Mouse (Mus musculus) right cerebral cortex, adult 18-20 months (tissue): Measurements from ENCODE around the gene Ano1.

Experiments
- DNase-seq: peaks from one replicate; pipeline ENCODE4 v3.0.0; 2022; ENCODE audit warnings: mixed read lengths

The Ano1 gene

DNA sequence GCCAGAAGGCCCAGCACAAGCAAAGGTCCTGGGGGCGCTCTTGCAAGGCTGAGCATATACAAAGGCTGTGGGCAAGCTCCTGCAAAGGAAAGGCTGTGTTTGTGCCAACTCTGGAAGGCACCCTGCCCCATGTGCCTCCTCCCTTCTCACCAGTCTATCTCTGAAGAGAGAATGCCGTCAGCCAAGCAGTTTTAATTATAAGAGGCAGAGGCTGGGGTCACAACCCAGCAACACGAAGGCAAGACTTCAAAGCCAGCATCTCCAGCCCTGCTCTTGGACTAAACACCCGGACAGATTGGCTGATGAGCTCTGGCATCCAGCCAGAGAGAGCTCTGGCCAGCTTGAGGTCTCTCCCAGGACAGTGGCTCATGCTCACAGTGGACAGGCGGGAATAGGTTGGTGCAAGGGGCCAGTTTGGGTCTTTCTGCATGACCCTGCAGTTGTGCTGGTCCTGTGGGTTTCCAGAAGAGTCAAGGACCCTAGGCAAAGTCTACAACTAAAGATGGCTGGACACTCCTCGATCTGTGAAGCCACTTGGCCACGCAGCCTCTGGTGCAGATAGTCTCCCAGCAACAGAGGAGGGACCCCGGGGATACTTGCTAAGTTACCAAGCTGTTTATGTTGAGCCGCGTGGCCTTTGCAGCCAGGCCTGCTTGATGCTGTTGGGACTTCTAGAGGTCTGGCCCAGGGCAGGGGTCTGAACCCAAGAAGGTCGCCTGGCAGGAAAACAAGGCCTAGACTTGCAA lies 12.9 kb upstream of the Ano1 start:
- DNase-seq: no peak

DNA sequence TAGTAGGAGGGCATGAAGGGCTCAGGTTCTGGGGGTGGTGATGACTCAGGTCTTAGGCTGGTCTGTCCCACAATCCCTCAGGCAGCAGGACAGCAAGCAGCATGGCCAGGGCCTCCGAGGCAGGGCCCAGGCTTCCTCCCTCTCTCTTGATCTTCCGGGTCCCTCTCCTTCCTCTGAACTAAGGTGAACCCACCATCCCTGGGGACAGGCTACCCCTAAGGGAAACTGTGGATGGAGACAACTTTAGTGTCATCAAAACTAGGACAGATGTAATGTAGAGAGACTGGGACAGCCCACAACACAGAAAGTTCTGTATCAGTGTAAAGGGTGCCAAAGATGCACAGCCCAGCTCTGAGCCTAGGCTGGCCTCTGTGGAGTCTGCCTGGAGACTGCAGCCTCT lies 12.2 kb upstream of the Ano1 start:
- no peak for DNase-seq

DNA sequence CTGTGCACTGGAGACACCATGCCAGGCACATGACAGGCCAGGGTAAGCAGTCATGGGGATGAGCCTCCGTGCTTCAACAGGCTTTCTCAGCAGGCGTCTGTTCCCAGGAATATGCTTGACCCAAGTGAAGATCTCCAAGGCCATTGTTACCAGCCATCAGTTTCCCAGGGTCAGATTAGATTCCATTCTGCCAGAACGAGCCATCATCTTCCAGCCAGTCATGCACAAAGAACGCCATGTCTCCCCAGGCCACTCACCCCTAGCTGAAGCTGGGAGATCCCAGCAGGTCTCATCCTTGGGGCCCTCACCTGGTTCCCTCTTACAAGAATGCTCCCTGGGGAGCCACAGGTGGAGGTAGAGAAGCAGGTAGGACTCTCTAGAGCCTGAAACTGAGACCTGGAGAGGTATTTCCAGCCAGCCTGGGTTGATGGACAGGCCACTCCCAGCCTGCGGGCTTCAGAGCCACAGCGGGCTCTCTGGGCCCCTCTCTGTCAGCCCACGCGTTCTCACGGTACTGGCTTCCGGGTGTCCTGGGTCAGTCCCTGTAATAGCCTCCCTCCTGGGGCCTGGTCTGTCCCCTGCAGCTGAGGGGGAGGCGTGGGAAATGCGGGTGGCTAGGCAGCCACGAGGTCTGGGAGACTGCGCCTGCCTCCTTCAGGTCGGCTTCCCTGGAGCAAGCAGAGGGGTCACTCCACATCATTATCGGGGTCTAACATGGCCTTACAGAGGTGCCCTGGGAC lies 10.9 kb upstream of the Ano1 start:
- DNase-seq: no peak

DNA sequence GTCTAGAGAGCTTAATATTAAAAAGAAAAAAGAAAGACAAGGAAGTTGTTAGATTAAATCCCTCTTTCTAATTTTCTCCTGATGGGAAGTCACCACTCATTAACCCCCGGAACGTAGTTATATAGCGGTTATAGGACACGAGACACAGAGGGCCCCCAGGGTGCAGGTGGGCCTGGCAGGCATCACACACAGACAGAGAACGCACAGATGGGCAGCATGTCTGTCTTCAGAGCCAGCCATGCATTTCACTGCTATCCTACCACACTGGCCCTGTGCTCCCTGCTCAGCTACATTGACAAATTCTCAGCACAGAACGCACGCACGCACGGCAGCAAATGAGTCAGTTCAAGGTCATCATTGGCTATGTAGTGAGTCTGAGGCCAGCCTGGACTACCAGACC lies 8.5 kb upstream of the Ano1 start:
- no peak for DNase-seq

DNA sequence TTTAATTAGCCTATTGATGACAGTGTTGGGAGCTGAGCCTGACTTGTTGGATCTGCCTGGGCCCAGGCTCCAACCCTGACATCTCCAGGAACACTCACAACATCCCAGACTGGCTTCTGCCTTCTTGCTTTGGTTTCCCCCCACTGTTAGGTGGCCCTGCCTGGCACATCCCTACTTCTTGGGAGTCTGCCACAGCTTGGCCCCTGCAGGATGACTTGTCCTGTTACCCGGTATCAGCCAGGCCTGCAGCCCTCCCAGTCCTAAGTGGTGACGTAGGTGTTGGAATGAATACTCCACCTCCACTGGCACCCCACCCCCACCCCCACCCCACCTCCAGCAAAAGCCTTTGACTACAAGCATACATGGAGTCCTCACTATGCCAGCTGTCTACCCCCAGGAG lies 7.7 kb upstream of the Ano1 start:
- DNase-seq: no peak

DNA sequence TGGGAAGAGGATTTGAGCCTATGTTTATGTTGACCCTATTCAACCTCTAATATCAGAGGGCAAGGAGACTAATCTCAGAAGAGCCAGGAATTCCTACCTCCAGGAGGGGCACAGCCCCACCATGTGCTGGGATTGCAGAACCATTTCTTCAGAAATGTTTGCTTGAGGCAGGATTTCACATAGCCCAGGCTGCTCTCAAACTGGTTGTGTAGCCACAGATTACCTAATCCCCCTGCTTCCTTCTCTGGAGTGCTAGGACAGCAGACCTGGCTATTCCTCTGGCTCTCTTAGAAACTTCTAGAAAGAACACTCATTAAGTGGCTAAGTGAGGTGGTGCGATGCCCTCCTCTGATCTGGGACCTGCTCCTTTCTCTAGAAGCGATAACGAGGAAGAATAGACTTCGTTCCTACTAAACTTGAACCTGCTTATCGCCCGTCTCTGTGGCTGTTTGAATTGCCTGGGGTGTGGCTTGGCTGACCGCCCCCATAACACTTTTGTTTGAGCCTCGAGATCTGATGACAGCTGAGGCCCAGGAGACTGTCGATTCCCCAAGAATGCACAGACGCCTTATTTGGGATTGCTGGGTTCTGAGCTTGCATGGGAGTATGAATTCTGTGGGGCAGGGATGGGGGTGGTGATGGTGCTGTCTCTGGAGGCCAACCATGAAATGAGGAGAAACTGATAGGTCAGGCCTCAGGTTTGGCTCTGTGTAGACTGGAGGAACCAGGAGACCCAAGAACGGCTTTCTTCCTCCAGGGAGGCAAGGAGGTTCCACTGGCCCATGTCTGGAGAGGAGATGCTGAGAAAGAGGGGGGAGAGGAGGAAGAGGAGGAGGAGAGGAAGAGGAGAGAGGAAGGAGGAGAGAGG lies 4.0 kb upstream of the Ano1 start:
- DNase-seq: no peak

DNA sequence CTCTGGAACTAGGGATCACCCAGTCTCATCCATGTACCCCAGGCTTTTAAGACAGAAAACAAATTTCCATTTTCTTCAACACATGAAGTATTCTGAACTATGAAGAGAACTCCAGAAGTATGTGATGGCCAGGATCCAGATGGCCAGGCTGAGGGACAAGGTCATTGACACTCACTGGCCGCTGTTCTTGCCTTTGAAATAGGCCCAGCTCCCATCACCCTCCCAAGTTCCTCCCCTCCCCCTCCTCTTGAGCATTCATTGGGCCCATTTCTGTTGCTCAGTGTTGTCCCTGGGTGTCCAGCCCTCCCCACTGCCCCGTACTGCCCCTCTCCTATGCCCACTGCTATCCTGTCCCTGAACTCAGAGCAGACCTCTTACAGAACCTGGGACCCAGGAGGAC lies 2.9 kb upstream of the Ano1 start:
- no peak for DNase-seq

DNA sequence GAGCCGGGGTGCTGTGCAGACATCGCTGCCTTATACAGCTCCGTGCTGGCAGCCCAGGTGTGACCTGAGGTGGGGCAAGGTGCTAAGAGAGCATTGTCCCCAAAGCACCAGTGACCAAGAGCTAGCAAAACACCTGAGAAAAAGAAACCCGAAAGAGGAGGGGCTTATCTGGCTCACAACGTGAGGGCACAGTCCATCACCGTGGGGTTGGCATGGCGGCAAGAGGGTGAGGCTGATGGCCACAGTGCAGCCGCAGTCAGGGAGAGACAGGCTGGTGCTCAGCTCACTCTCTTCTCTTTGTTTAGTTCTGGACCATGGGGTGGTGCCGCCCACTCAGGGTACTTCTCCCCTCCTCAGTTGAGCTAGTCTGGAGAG lies 1.9 kb upstream of the Ano1 start:
- no peak for DNase-seq

DNA sequence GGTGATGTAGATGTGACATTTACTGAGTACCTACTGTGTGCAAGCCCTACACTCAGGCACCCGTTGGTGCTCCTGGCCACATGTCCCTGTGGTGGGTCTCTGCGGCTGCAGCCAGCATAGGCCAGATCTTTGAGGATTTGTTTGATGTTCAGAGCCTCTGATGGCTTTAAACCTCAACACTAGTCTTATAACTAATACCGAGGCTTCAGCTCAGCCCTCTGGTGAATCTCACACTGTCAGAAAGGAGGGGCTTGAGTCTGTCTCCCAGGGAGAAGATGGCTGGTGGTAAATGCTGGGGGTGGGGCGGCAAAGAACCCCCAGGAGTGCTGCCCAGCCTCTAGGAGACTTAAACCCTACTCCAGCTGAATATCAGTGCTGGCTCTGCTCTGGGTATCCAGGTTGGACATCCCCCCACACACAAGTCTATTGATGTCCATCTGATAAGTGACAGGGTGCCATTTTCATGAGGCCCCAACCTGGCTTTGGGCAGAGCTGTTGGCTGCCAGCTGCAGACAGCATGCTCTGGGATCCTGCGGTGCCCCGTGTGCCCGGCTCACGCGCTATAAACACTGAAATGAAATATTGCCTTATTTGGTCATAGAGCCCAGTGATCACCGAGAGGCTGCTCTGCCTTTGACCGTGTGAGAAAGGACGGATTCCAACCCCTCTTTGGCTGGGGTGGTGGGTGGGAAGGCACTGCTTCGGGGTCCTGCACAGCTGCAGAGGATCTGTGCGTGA lies 1.3 kb upstream of the Ano1 start:
- DNase-seq: no peak

DNA sequence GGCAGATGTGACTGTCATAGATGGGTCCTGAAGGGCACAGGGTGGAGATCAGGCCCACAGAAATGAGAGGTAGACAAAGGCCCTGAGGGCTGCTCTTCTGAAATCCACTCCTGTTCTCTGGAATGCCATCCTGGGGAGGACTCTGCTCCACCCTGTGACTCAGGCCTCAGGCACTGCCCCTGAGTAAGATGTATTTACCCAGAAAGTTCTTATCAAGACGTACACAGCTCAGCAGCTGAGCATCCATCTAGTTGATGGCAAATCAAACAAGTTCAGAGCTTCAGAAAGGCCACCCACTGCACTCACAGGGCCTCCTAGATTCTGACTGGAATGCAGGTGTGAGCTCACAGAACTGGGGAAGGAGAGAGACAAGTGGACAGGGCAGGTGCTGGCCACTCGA lies 4.0 kb downstream of the Ano1 start:
- no peak for DNase-seq

DNA sequence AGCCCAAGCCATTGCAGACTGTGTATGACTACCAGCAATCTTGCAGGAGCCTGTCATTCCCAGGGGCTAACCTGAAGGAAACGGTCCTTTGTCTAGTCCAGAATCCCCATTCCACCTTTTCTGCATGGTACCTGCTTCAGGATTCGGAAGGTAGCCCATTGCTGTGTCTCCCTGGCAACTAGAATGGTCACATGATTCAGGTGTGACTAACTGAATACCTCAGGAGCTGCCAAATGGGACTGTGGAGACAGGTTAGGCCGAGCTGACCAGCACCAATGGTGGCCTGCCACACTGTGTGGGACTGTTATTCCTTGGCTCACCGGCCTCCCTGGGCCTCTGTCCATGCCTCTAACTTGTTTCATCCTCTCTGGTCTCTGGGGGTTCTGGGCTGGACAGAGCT lies 5.3 kb downstream of the Ano1 start:
- no peak for DNase-seq

DNA sequence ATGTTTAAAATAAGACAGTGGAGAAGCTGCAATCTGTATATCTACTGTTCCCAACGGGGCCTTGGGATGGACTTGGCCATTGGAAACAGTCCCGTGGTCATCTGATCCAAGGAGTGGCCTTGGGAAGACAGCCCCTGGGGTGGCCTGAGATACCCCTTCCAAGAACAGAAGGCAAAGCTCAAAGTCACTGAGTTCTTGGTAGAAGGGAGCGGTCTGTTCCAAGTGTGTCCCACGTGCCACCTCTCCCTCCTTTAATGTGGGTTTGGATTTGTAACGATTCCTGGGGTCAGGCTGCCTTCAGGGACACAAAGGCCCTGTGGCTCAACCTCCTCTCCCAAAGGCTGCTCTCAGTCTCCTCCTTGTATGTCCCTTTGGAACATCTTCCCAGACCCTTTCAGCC lies 7.9 kb downstream of the Ano1 start:
- no peak for DNase-seq

DNA sequence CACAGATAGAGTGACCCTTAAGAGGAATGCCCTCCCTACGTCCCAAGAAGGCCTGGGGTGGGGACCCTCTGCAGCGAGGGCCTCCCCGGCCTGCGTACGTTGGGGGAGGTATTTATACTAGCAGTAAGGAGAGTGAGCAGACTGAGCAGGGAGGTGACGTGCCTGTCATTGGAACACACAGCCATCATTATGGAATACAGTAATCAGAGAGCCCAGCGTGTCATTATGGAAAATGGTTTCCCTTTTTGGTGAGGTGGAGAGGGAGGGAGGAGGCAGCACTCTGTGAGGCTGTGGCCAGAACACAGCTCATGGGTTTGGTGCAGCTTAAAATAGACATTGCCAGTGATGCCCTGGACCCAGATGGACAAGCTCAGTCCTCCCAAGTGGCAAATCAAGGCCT lies 11.1 kb downstream of the Ano1 start:
- DNase-seq: no peak

DNA sequence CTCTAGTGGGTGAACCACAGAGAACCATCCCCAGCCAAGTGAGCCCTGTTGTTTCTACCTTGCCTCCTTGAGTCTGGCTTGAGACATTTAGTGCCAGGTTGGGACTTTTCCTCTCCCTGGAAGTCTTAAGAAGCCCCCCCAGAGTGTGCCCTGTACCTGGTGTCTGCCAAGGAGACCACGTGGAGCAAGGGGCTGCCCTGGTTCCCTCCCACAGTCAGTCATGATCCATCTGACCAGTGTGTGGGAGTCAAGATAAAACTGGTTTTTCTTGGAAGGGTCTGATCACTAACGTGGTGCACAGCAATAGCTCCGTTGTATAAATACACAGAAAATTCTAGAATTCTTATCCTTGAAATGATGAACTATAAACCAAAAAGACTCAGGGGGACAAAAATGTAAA lies 12.0 kb downstream of the Ano1 start:
- no peak for DNase-seq

DNA sequence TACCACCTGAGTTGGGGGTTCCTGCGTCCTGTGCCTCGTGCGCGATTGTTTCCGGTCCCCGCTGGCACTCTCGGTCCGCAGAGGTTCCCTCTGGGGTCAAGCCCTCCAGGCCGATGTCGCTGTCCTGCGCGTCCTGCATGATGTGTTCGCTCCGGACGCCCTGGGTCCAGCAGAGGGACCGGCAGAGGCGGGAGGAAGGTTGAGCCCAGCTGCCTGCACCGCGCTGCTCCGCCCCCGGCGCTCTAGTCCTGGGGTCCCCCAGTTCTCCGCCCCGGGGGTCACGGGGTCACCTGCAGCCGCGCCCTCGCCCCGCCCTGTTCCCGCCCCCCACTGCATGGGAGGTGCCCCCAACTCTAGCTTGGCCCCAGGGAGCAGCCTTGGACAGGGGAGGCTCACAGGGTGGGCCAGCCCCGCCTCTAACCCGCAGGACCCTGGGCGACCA lies 13.4 kb downstream of the Ano1 start:
- DNase-seq: no peak

DNA sequence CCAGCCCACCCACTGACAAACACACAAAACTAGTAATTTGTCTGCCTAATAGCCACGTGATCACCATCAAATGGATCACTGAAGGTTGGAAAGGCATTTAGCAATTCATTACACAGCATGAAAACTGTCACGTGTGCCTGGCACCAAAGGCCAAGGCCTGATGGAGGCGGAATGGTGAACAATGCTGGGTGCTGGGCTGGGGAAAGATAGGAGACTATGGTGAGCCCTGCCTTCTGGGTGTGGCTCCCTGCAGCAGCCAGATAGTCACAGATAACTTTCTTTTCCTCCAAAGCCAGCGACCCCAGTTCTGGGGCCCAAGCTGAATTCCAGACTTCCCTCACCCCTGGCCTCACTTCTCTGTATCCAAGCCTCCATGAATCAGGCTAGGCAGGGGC lies 19.9 kb downstream of the Ano1 start:
- DNase-seq: no peak

DNA sequence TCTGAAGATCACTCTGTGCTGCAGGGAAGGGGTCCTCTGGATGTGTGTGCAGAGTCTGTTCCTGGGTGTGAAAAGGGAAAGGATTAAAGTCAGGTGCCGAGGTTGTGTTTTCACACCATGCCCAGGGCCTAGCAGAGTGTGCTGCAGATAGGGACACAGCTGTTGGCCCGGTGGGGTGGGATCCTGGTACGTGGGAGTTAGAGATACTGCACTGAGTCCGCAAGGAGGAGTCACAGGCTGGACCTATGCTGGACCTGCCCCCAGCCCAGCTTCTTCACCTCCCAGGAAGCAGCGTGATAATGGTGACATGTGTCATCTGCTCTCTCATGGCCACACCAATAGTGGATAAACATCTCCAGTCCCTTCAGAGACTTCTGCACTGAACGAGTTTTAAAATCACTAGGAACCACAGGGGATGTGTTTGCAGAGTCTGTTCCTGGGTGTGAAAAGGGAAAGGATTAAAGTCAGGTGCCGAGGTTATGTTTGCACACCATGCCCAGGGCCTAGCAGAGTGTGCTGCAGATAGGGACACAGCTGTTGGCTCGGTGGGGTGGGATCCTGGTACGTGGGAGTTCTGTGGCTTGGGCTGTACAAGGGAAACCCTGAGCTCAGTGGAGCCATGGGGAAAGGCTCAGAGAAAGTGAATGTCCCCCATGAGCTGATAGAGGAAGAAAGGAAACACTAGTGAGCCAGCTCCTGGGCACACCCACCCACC lies 20.4 kb downstream of the Ano1 start:
- DNase-seq: no peak

DNA sequence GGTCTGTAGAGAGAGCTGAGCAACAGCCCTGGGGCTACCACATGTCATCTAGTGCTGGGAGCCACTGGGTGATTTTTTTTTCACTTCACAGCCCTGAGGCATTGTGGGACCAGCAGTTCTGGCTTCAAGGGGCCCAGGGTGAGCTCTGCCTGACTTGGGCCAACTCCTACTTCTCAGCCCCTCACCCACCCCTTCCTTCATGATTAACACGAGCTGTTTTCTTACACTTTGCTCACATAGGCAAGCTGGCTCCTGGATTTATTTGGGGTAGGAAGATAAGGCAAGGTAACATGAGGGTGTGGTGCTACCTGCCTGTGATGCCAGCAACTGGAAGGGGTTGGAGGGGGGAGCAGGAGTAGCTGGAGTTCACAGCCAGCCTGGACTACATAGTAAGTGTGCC lies 27.5 kb downstream of the Ano1 start:
- no peak for DNase-seq

DNA sequence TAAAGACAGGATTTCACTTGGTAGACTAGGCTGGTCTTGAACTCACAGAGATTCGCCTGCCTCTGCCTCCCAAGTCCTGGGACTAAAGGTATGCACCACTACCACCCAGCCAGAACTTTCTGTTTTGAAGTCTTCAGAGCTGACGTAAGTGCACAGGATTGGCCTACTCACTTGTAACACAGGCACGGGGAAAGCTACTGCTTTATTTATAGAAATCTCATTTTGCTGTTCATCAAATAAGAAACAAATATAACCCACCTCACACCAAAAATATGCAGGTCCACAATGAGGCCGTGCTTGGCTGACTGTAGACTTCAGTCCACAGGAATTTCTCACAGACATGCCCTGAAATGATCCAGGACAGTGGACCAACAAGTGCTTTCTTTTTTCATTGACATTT lies 31.8 kb downstream of the Ano1 start:
- no peak for DNase-seq

DNA sequence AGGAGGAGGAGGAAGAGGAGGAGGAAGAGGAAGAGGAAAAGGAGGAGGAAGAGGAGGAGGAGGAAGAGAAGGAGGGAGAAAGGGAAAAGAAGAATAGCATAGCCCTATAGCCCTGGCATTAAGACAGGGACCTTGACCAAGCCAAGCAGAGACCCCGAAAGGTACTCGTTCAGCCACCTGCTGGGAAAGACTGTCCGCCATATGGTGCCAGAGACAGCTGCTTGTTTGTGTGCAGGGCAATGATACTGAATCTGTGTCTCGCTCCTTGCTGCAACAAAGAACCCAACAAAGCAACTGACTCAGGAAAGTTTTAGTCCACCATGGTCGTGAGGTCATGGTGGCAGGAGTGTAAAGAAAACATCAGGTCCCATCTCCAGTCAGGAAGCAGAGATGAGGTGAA lies 34.0 kb downstream of the Ano1 start:
- no peak for DNase-seq

DNA sequence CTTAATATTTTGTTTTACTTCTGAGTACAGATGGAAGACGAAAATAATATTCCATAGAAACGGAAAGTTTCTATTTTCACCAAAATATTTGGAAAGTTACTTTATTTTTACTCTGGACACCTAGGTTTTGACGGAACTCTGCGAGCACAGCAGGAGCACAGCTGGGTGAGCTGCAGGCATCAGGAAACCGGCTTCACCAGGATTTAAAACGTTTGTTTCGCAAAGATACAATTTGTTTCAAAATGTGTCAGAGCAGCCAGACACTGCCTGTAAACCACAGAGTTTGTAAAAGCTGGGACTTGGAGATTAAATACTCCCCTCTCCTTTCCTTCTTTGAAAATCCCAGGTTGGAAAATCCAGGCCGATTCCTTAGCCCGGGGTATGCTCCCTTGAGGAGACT lies 53.9 kb downstream of the Ano1 start:
- DNase-seq: no peak
